Comparison of ENCODE assay signal across 14 mouse cellular contexts in genomic region chr13:100843944-100844343, GRCm38 (mm10). TPM values are rescaled to one million over a fixed set of nuclear protein-coding genes. Genes with fewer than 3 reads are reported as not detected.
DNase-seq lines count a peak whose midpoint lies in the region; ATAC-seq and TF ChIP-seq lines count a peak whose summit lies in the region.
"Had no signal": no experiment of that assay in that cellular context is flagged by ENCODE, and none has a peak within 500 bp of the region (broad histone marks: within the 10 kb centered on the region; RNA-seq: fewer than 3 reads in every experiment).

No protein-coding gene starts in this region.

- TF ChIP-seq POLR2A in brain, embryonic 14.5 days (IDR thresholded peaks at IDR 0.05; ENCODE audit: borderline replicate concordance, extremely low read depth, insufficient read depth, insufficient read length, poor library complexity, severe bottlenecking), result no peak

- H3K9me3 ChIP-seq in embryonic facial prominence, embryonic 10.5 days, result no peaks in the 10 kb centered on the region
- H3K9me3 ChIP-seq in neural tube, embryonic 15.5 days (replicated peaks), result no peaks in the 10 kb centered on the region
- H3K9me3 ChIP-seq: hindbrain, embryonic 15.5 days; liver, embryonic 15.5 days; neural tube, embryonic 12.5 days had no signal

- no peaks in the 10 kb centered on the region for H3K27me3 ChIP-seq in embryonic facial prominence, embryonic 10.5 days (replicated peaks; ENCODE audit: low read depth, poor library complexity, severe bottlenecking)
- no peaks in the 10 kb centered on the region for H3K27me3 ChIP-seq in neural tube, embryonic 15.5 days (replicated peaks)
- H3K27me3 ChIP-seq: hindbrain, embryonic 15.5 days; liver, embryonic 15.5 days; neural tube, embryonic 12.5 days had no signal

- 84% methylated on average over 2 of the region's 2 CpGs for WGBS in embryonic facial prominence, embryonic 10.5 days
- 86% methylated on average over 2 of the region's 2 CpGs for WGBS in neural tube, embryonic 15.5 days

- no peak overlapping the region for H3K4me3 ChIP-seq in left cerebral cortex, adult 2 months
- no peak overlapping the region for H3K4me3 ChIP-seq in embryonic facial prominence, embryonic 10.5 days
- H3K4me3 ChIP-seq in neural tube, embryonic 15.5 days (replicated peaks), result no peak overlapping the region
- H3K4me3 ChIP-seq: hindbrain, embryonic 15.5 days; liver, embryonic 15.5 days; neural tube, embryonic 12.5 days had no signal

- no peak overlapping the region for H3K9ac ChIP-seq in neural tube, embryonic 15.5 days (replicated peaks)
- H3K9ac ChIP-seq: hindbrain, embryonic 15.5 days; liver, embryonic 15.5 days; neural tube, embryonic 12.5 days had no signal

- peak; percentile 92 for ATAC-seq in megakaryocyte-erythroid progenitor cell, adult 5-6 weeks (replicated peaks; ENCODE audit: low FRiP score, low TSS enrichment, poor library complexity, severe bottlenecking)
- no peak for ATAC-seq in neural tube, embryonic 15.5 days (ENCODE audit: low FRiP score)
- ATAC-seq: forebrain, embryonic 16.5 days had no signal

- no peak overlapping the region for H3K27ac ChIP-seq in left cerebral cortex, adult 2 months
- no peak overlapping the region for H3K27ac ChIP-seq in embryonic facial prominence, embryonic 10.5 days (replicated peaks)
- no peak overlapping the region for H3K27ac ChIP-seq in neural tube, embryonic 15.5 days (replicated peaks)
- H3K27ac ChIP-seq: hindbrain, embryonic 15.5 days; liver, embryonic 15.5 days; neural tube, embryonic 12.5 days had no signal

- DNase-seq in adrenal gland, adult 2 months, result peak; percentile 19
- no peak for DNase-seq in adrenal gland, adult 18-20 months (ENCODE audit: low spot score in 2 of 2)
- no peak for DNase-seq in left cerebral cortex, adult 2 months (ENCODE audit: extremely low spot score in 1 of 2, low spot score in 2 of 2)
- no peak for DNase-seq in left cerebral cortex, postnatal 4 days
- DNase-seq in brain, embryonic 14.5 days (ENCODE audit: low read depth), result no peak
- no peak for DNase-seq in embryonic facial prominence, embryonic 10.5 days (ENCODE audit: low spot score)
- DNase-seq: cerebellum, adult 11 months; thymus, adult 18-20 months had no signal

- no peaks in the 10 kb centered on the region for H3K36me3 ChIP-seq in embryonic facial prominence, embryonic 10.5 days (replicated peaks)
- H3K36me3 ChIP-seq in neural tube, embryonic 15.5 days, result no peaks in the 10 kb centered on the region
- H3K36me3 ChIP-seq: hindbrain, embryonic 15.5 days; liver, embryonic 15.5 days; neural tube, embryonic 12.5 days had no signal

- H3K4me1 ChIP-seq in embryonic facial prominence, embryonic 10.5 days, result no peaks in the 10 kb centered on the region
- peaks cover 7% of the 10 kb centered on the region; the same call in 1 of the 2 replicates for H3K4me1 ChIP-seq in neural tube, embryonic 15.5 days
- H3K4me1 ChIP-seq: liver, embryonic 15.5 days; neural tube, embryonic 12.5 days had no signal

- intact Hi-C loops in left cerebral cortex, adult 2 months (cut with DNase I), result no loop called here
- intact Hi-C loops in left cerebral cortex, postnatal 4 days (cut with DNase I), result no loop called here

- TF ChIP-seq CTCF in left cerebral cortex, adult 2 months (IDR thresholded peaks at IDR 0.05), result peak; percentile 40
- peak; percentile 31; the same call in 1 of the 2 replicates for TF ChIP-seq CTCF in brain, embryonic 14.5 days (IDR thresholded peaks at IDR 0.05; ENCODE audit: borderline replicate concordance, extremely low read depth, insufficient read depth, insufficient read length)

- H3K4me2 ChIP-seq in neural tube, embryonic 15.5 days, result no peak overlapping the region
- H3K4me2 ChIP-seq: hindbrain, embryonic 15.5 days; liver, embryonic 15.5 days; neural tube, embryonic 12.5 days had no signal

RNA-seq across cellular contexts. Expression of gene Slc30a5, which starts 10.7 kb away (rescaled TPM):
- 10 to 100 TPM; 42.5 to 45.0 TPM for total RNA-seq in adrenal gland, adult 2 months (2021)
- 16.9 and 19.8 TPM in 2 replicates for polyA plus RNA-seq in adrenal gland, adult 2 months (2012; rRNA removed)
- 10 to 100 TPM; 39.9 to 45.7 TPM for total RNA-seq in adrenal gland, adult 18-20 months (2021)
- total RNA-seq in left cerebral cortex, adult 2 months (2021), result 10 to 100 TPM; 38.2 to 47.0 TPM
- 10 to 100 TPM; 35.6 to 39.2 TPM for total RNA-seq in left cerebral cortex, postnatal 4 days (2021)
- polyA plus RNA-seq in brain, embryonic 14.5 days (2012; rRNA removed), result 36.7 and 39.1 TPM in 2 replicates
- total RNA-seq in megakaryocyte-erythroid progenitor cell, adult 5-6 weeks (2014; fragmentation: Nextera tagmentation), result 48.1 and 53.9 TPM in 2 replicates
- total RNA-seq in megakaryocyte-erythroid progenitor cell, adult 5-6 weeks (2017), result 83.5 and 95.2 TPM in 2 replicates
- 36.4 and 37.7 TPM in 2 replicates for polyA plus RNA-seq in embryonic facial prominence, embryonic 10.5 days (2016; fragmentation: Nextera tagmentation; extraction: Ambion mirVana)
- polyA plus RNA-seq in neural tube, embryonic 15.5 days (2015; fragmentation: Nextera tagmentation; extraction: Ambion mirVana), result 34.1 and 38.6 TPM in 2 replicates

RNA-seq across cellular contexts. Expression of gene Ccnb1, which starts 57.6 kb away (rescaled TPM):
- 1 to 10 TPM; 2.2 to 2.6 TPM for total RNA-seq in adrenal gland, adult 2 months (2021)
- 0.86 and 1.2 TPM in 2 replicates for polyA plus RNA-seq in adrenal gland, adult 2 months (2012; rRNA removed)
- total RNA-seq in adrenal gland, adult 18-20 months (2021), result 1 to 10 TPM in 1 of 2 experiments, under 1 TPM in 1; 0.64 to 2.5 TPM
- under 1 TPM; 0.84 TPM for total RNA-seq in left cerebral cortex, adult 2 months (2021)
- 1 to 10 TPM; 8.3 to 8.9 TPM for total RNA-seq in left cerebral cortex, postnatal 4 days (2021)
- 48.4 and 102 TPM in 2 replicates for polyA plus RNA-seq in brain, embryonic 14.5 days (2012; rRNA removed)
- total RNA-seq in megakaryocyte-erythroid progenitor cell, adult 5-6 weeks (2014; fragmentation: Nextera tagmentation), result 99.3 and 102 TPM in 2 replicates
- 150 and 153 TPM in 2 replicates for total RNA-seq in megakaryocyte-erythroid progenitor cell, adult 5-6 weeks (2017)
- 411 and 420 TPM in 2 replicates for polyA plus RNA-seq in embryonic facial prominence, embryonic 10.5 days (2016; fragmentation: Nextera tagmentation; extraction: Ambion mirVana)
- polyA plus RNA-seq in neural tube, embryonic 15.5 days (2015; fragmentation: Nextera tagmentation; extraction: Ambion mirVana), result 28.1 and 74.7 TPM in 2 replicates

Comparison
In these comparisons a context has a peak if more than half of its experiments do, and no peak if none do; other contexts are left out.
1. RNA of gene Ccnb1, which starts 57.6 kb away (total RNA-seq): 99.3 to 153 TPM in megakaryocyte-erythroid progenitor cell, adult 5-6 weeks; 8.3 to 8.9 TPM in left cerebral cortex, postnatal 4 days, 2.2 to 2.6 TPM in adrenal gland, adult 2 months, 0.64 to 2.5 TPM in adrenal gland, adult 18-20 months and 0.84 TPM in left cerebral cortex, adult 2 months; every median in the first group is over 10 times any median in the second.